Mouse (Mus musculus): ENCODE results near the gene Grin1.
A peak's percentile ranks its signal among the peaks of the same experiment; 100 is the strongest.
"Not testable (repeated sequence)": the region's sequence is repeated elsewhere in the genome, so short reads cannot be mapped to it uniquely, and the experiment has no call there.

Grin1 gene

DNA sequence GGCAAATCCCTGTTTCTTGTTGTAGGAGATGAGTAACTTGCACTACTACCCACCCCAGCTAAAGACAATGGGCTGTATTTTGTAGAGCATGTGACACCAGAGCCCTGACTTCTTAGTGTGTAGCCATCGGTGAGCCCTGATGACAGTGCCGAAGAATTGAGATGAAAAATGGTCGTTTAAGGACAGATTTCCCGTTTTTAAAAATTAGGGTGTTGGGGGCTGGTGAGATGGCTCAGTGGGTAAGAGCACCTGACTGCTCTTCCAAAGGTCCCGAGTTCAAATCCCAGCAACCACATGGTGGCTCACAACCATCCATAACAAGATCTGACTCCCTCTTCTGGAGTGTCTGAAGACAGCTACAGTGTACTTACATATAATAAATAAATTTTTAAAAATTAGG, 61.7 kb downstream of the Grin1 start:
- not testable (repeated sequence) for DNase-seq (ENCODE audit: low spot score)

DNA sequence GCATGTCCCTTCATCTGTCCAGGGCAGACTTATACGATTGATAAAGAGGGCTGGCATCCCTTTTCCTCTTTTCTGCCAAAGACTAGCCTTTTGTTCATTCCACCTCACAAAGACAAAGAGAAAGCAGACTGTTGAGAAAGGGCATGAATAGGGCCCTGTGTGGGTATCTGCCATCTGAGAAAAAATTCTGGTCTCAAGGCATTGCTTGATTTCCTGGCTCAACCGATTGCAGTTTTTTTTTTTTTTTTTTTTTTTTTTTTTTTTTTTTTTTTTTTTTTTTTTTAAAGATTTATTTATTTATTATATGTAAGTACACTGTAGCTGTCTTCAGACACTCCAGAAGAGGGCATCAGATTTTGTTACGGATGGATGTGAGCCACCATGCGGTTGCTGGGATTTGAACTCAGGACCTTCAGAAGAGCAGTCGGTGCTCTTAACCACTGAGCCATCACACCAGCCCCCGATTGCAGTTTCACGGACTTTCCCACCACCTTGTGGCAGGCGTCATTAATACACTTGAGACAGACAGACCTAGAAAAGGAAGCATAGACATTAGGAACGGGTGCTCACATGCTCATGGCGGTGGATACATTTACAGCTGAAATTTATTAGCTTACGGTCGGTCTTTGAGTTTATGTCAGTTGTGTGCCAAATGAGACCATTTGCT, 62.4 kb downstream of the Grin1 start:
- peak; percentile 48 for DNase-seq (ENCODE audit: low spot score)

DNA sequence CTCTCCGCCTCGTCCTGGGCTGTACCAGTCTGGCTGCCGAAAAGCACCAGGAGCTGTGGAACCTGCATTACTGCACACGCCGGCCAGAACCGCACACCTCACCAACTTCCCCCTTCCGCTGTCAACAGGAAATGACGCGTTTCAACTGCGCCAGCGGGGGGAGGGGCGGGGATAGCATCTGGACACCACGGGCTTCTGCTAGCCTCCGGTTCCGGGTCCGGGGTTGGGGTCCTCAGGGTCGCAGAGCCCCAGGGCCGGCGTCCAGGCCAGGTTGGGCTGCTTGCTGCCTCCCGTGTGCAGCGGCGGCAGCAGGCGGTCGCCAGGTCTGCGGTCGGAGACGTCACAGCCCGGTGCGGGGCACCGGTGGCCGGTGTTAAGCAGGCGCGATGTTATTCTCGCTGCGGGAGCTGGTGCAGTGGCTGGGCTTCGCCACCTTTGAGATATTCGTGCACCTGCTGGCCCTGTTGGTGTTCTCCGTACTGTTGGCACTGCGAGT, 63.7 kb downstream of the Grin1 start, which contains the start of gene Tmem203:
Tmem203 (plus strand) TSS at position 156 of the 496 bp plus-strand sequence.
- DNase-seq (ENCODE audit: low spot score): peak; percentile 87

DNA sequence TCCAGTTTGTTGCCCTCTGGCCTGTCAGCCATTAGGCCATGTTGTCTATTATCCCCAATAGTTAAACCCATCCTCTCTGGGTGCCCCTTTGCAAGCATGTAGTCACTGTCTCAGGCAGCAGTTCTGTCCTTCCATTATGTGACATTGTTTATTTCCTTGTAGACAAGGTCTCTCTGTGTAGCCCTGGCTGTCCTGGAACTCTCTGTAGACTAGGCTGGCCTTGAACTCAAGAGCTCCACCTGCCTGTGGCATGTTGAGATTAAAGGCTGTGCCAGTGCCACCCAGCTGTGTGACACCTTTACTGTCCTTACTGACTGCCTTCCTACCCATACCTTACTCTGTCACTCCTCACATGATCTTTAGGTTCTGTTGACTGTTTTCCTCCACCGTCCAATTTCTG, 66.7 kb downstream of the Grin1 start:
- no peak for DNase-seq (ENCODE audit: low spot score)

DNA sequence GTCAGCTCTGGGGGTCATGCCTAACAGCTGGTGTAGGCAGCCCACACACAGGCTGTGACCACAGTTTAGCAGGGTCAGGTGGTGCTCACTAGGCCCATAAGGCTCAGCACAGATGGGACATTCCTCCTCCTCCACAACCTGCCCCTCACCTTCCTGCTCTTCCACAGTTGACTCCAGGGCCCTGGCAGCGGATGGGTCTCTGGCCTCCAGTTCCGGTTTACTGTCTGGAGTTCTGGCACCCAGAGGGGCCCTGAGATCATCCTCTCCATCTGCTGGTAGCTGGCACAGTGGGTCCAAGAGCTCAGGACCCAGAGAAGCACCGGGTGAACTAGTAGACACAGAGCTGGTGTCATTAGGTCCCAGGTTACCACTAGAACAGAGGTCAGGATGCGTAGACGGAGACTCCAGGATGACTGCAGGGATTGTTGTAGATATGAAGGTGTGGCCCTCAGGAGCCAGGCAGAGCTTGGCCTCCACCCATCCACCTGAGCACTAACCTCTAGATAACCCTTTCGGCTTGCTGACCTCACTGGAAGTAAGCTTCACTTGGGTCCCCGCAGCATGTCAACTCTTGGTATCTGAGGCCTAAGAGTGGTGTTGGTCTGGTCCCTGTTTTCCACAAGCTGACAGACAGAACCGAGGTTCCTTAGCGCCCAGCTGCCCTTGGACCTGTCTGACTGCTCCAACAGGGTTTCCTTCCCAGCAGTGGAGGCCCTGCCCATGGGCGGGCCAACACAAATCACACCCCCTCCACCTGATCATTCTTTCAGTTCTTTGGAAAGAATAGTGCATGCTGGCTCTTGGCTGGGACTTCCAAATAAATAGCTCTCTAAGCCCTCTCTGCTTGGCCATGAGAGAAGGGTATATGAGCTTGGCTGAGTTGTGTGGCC, 72.6 kb downstream of the Grin1 start, which contains the start of gene AL732309.1:
AL732309.1 (minus strand) TSS at position 681 of the 890 bp plus-strand sequence.
- no peak for DNase-seq (ENCODE audit: low spot score)

DNA sequence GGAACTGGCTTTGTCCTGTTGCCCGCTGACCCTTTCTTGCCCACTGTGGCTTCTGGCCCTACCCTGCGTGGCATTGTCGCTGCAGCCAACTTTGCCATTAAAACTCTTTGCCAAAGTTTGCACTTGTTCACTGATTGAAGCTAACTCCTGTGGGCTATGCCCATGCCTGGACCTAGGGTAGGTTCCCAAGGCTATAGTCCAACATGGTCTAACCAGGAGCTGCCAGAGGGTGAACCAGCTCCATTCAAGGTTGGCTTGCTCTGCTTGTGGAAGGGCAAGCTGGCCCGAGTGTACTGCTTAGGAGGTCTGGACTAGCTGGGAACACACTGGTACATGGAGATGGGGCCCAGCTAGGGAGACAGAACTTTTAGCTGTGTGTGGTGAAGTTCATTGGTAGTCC, 74.8 kb downstream of the Grin1 start:
- no peak for DNase-seq (ENCODE audit: low spot score)

DNA sequence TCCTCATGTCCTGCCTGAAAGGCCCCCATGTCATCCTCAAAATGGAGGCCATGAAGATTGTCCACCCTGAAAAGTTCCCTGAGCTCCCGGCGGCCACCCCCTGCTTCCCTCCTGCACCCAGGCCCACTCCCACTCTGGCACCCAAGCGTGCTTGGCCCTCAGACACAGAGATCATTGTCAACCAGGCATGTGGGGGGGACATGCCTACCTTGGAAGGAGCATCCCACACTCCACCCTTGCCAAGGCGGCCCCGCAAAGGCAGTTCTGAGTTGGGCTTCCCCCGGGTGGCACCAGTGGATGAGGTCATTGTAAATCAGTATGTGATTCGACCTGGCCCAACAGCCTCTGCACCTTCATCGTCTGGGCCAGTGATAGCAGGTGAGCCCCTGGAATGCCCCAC, 75.6 kb downstream of the Grin1 start:
- DNase-seq (ENCODE audit: low spot score): no peak

DNA sequence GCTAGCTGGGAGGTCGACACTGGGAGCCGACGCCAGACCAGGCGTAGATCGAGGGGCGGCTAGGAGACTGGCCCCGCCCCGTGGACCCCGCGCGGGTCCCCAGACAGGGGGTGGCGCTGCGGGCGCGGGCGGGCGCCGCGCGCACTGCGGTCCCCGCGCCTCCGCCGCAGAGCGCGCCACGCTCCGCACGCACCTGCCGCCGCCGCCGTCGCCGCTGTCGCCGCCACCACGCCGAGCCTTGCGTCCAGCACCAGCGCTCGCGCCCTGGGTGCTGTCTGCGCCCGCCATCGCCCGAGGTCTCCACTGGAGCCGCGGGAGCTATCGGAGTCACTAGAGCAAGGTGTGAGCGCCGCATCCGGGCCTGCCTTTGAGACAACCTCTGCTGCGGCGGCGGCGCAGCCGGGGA, 76.9 kb downstream of the Grin1 start, which contains the start of the genes Rnf208 and Cysrt1:
Rnf208 (plus strand) TSS at position 155 of the 406 bp plus-strand sequence.
Cysrt1 (minus strand) TSS at position 352 of the 406 bp plus-strand sequence.
- DNase-seq (ENCODE audit: low spot score): peak; percentile 38

DNA sequence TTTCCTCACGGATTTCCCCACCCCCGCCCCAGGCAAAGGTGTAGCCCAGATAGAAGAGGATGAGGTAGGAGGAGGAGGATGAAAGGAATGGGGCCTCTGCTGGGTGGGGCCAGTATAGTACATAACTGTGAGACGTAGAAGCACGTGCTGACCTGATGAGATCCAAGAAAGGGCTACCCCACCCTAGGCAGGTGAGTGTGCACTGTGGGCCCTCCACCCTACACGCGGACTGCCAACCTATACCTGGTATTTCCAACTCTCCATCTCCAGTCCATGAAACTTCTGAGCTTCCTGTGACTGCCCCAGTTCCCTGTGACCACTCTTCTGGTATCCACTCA, 77.6 kb downstream of the Grin1 start:
- no peak for DNase-seq (ENCODE audit: low spot score)
